Mouse (Mus musculus) midbrain, embryonic 15.5 days (tissue): ENCODE results near the gene Cpne4. TPM values are rescaled to one million over a fixed set of nuclear protein-coding genes. Genes with fewer than 3 reads are reported as not detected.
A peak's percentile ranks its signal among the peaks of the same experiment; 100 is the strongest.

Source experiments
- ATAC-seq: fragments of 200-750 bp; cut with Nextera tagmentation; replicated peaks from 2 replicates; pipeline ENCODE4 v1.8.0; 2017; ENCODE audit warnings: moderate TSS enrichment
- H3K27ac ChIP-seq: fragments of 300-500 bp; sonication (generic); 2 replicates; pipeline ENCODE4 v1.5.1; 2015; ENCODE audit warnings: mild to moderate bottlenecking, inconsistent platforms
- H3K27me3 ChIP-seq: fragments of 300-500 bp; sonication (generic); replicated peaks from 2 replicates; pipeline ENCODE4 v1.6.1; 2015; ENCODE audit warnings: inconsistent platforms
- H3K36me3 ChIP-seq: fragments of 300-500 bp; sonication (generic); replicated peaks from 2 replicates; pipeline ENCODE4 v1.6.1; 2015; ENCODE audit warnings: inconsistent platforms
- H3K4me1 ChIP-seq: fragments of 300-500 bp; sonication (generic); 2 replicates; pipeline ENCODE4 v1.6.1; 2015; ENCODE audit warnings: inconsistent platforms
- H3K4me2 ChIP-seq: fragments of 300-500 bp; sonication (generic); 2 replicates; pipeline ENCODE4 v1.6.1; 2015; ENCODE audit warnings: inconsistent platforms, mild to moderate bottlenecking, moderate library complexity
- H3K4me3 ChIP-seq: fragments of 300-500 bp; sonication (generic); 2 replicates; pipeline ENCODE4 v1.5.1; 2015; ENCODE audit warnings: mild to moderate bottlenecking, inconsistent platforms
- H3K9ac ChIP-seq: fragments of 300-500 bp; sonication (generic); 2 replicates; pipeline ENCODE4 v1.6.1; 2015; ENCODE audit warnings: mild to moderate bottlenecking, inconsistent platforms
- H3K9me3 ChIP-seq: fragments of 300-500 bp; sonication (generic); 2 replicates; pipeline ENCODE4 v1.6.1; 2016; ENCODE audit warnings: inconsistent platforms
- WGBS: fragments of 180-500 bp; shearing (Covaris S2); methylation state at CpG from one replicate; pipeline ENCODE4 v1.1.7; 2015; ENCODE audit warnings: mixed read lengths; 5-methylcytosine and 5-hydroxymethylcytosine counted together
- polyA plus RNA-seq: library from polyadenylated mRNA; unstranded; fragments of >200 nt; fragmentation: Nextera tagmentation; extraction: Ambion mirVana; gene quantifications from 2 replicates; pipeline ENCODE4 v1.2.1, GENCODE M21; 2015

Cpne4 gene
- polyA plus RNA-seq, 1 experiment from 2014 or later, result 19.6 TPM

DNA sequence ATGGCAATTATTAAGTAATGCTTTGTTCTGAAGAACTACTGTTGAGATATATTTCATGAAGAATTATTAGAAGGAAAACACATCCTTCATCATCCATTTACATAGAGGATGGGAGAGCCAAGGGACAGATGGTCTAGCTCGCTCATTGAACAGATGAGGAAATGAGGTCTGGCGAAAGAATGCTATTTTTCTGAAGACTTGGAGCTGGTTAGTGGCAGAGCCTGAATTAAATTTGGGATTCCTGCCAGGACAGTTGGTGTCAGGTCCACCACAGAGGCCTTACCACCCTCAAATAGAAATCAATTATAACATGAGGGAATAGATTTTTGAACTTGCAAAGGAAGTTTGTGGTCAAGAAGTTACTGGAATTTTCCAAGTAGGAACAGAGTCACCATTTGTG lies 178.2 kb downstream of the Cpne4 start:
- H3K27me3 ChIP-seq, result no peaks in the 10 kb centered on the region
- H3K4me3 ChIP-seq, result no peak overlapping the region
- no peaks in the 10 kb centered on the region for H3K9me3 ChIP-seq
- no peak overlapping the region for H3K27ac ChIP-seq
- H3K4me1 ChIP-seq, result no peaks in the 10 kb centered on the region
- no peak overlapping the region for H3K4me2 ChIP-seq
- ATAC-seq, result no peak
- H3K36me3 ChIP-seq, result no peaks in the 10 kb centered on the region
- 92% methylated on average over 2 of the region's 2 CpGs for WGBS
- no peak overlapping the region for H3K9ac ChIP-seq

- Histone ChIP-seq H3K4me2 (no peak overlapping the region), H3K36me3 (no peaks in the 10 kb centered on the region), H3K27me3 (no peaks in the 10 kb centered on the region), H3K4me1 (no peaks in the 10 kb centered on the region), H3K9ac (no peak overlapping the region), H3K4me3 (no peak overlapping the region), H3K9me3 (no peaks in the 10 kb centered on the region), H3K27ac (no peak overlapping the region)
- 82% methylated on average over 14 of the region's 14 CpGs for WGBS
- ATAC-seq, result no peak
These were observed 195.7 kb downstream of the Cpne4 start for GRCm38 (mm10) chr9:104742661-104743380.

GRCm38 (mm10) chr9:104755519-104755918 lies 208.4 kb downstream of the Cpne4 start:
- Histone ChIP-seq H3K36me3 (no peaks in the 10 kb centered on the region), H3K4me2 (no peak overlapping the region), H3K9me3 (no peaks in the 10 kb centered on the region), H3K27ac (no peak overlapping the region), H3K27me3 (no peaks in the 10 kb centered on the region), H3K9ac (no peak overlapping the region), H3K4me3 (no peak overlapping the region), H3K4me1 (no peaks in the 10 kb centered on the region)
- 0 out of 2 replicates have a peak, but pooled peaks have one; percentile 60 for ATAC-seq
- 57% methylated on average over 14 of the region's 14 CpGs for WGBS

- Histone ChIP-seq H3K9ac (no peak overlapping the region), H3K4me2 (no peak overlapping the region), H3K4me3 (no peak overlapping the region), H3K4me1 (no peaks in the 10 kb centered on the region), H3K36me3 (no peaks in the 10 kb centered on the region), H3K9me3 (no peaks in the 10 kb centered on the region), H3K27ac (no peak overlapping the region), H3K27me3 (no peaks in the 10 kb centered on the region)
- ATAC-seq, result no peak
- 93% methylated on average over 7 of the region's 7 CpGs for WGBS
These were observed 212.9 kb downstream of the Cpne4 start for GRCm38 (mm10) chr9:104760031-104760430.

GRCm38 (mm10) chr9:104776198-104776815 lies 229.2 kb downstream of the Cpne4 start:
- Histone ChIP-seq H3K27me3 (no peaks in the 10 kb centered on the region), H3K4me2 (no peak overlapping the region), H3K27ac (no peak overlapping the region), H3K4me3 (no peak overlapping the region), H3K4me1 (peaks cover 3% of the 10 kb centered on the region; the same call in 1 of the 2 replicates), H3K36me3 (no peaks in the 10 kb centered on the region), H3K9ac (no peak overlapping the region), H3K9me3 (no peaks in the 10 kb centered on the region)
- WGBS, result 72% methylated on average over 7 of the region's 7 CpGs
- no peak for ATAC-seq

DNA sequence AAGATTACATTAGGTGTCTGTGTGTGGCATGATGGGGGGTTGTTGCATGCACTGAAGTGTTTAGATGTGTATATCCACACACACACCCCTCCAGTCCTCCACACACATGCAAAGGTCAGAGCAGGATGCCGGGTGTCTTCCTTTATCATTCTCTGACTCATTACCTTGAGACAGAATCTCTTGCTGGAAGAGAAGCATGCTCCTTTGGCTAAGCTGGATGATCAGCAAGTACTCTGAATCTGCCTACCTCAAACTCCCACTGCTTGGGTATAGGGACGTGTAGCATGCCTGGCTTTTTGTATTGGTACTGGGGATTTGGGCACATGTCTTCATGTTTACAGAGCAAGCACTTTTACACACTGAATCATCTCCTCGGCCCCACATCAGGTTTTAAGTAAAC lies 230.0 kb downstream of the Cpne4 start:
- WGBS, result 76% methylated on average over 3 of the region's 3 CpGs
- H3K4me3 ChIP-seq, result no peak overlapping the region
- no peaks in the 10 kb centered on the region for H3K27me3 ChIP-seq
- peaks cover 3% of the 10 kb centered on the region; the same call in 1 of the 2 replicates for H3K4me1 ChIP-seq
- H3K9me3 ChIP-seq, result no peaks in the 10 kb centered on the region
- H3K9ac ChIP-seq, result no peak overlapping the region
- H3K27ac ChIP-seq, result no peak overlapping the region
- ATAC-seq, result no peak
- H3K4me2 ChIP-seq, result no peak overlapping the region
- no peaks in the 10 kb centered on the region for H3K36me3 ChIP-seq

- Histone ChIP-seq H3K36me3 (no peaks in the 10 kb centered on the region), H3K27me3 (no peaks in the 10 kb centered on the region), H3K4me3 (no peak overlapping the region), H3K27ac (no peak overlapping the region), H3K4me1 (peaks cover 3% of the 10 kb centered on the region; the same call in 1 of the 2 replicates), H3K9ac (no peak overlapping the region), H3K4me2 (no peak overlapping the region), H3K9me3 (no peaks in the 10 kb centered on the region)
- 61% methylated on average over 5 of the region's 5 CpGs for WGBS
- no peak for ATAC-seq
These were observed 230.7 kb downstream of the Cpne4 start for GRCm38 (mm10) chr9:104777780-104778179.

DNA sequence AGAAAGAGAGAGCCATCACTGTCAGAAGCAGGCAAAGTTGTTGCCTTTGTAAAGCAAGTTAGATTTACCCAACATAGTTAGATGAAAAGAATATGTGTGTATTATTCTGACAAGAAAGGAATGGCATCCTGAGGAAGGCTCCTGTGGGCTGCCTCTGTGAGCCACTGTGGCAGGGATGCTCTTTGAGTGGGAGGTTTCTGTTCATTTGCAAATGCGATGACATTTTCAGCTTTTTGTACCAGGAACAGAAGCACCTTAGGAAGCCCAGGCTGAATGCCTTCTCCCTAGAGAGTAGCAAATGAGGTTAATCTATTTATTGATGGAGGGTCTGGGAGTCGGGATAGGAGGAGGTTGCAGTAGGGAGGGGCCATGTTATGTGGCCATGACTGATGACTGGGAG lies 249.5 kb downstream of the Cpne4 start:
- no peak for ATAC-seq

DNA sequence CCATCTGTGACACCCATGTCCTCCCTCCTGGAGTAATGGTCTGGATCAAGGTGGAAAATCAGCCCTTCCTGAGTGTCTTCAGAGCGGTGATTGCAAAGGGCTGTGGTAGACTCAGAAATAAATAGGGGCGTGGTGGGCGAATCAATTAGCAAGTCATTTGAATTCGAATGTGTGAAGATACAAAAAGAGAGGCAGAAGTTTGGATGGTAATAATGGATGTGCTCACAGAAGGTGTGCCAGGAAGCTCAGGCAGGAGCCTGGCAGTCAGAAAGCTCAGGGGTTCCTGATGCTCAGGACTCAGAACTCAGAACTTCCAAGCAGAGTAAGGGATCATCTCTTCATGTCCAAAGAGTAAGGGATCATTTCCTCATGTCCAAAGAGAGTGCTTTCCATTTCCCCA lies 257.7 kb downstream of the Cpne4 start:
- WGBS, result 80% methylated on average over 4 of the region's 4 CpGs
- no peaks in the 10 kb centered on the region for H3K4me1 ChIP-seq
- no peak overlapping the region for H3K4me3 ChIP-seq
- no peak overlapping the region for H3K27ac ChIP-seq
- H3K4me2 ChIP-seq, result no peak overlapping the region
- H3K9ac ChIP-seq, result no peak overlapping the region
- H3K27me3 ChIP-seq, result no peaks in the 10 kb centered on the region
- no peaks in the 10 kb centered on the region for H3K9me3 ChIP-seq
- no peaks in the 10 kb centered on the region for H3K36me3 ChIP-seq
- no peak for ATAC-seq

More for the DNA sequence above, 249.5 kb downstream of the Cpne4 start:
- no peak overlapping the region for H3K27ac ChIP-seq
- H3K36me3 ChIP-seq, result no peaks in the 10 kb centered on the region
- WGBS, result 6% methylated on average over 2 of the region's 2 CpGs
- no peaks in the 10 kb centered on the region for H3K4me1 ChIP-seq
- no peak overlapping the region for H3K4me2 ChIP-seq
- H3K9me3 ChIP-seq, result no peaks in the 10 kb centered on the region
- H3K4me3 ChIP-seq, result no peak overlapping the region
- no peaks in the 10 kb centered on the region for H3K27me3 ChIP-seq
- no peak overlapping the region for H3K9ac ChIP-seq

DNA sequence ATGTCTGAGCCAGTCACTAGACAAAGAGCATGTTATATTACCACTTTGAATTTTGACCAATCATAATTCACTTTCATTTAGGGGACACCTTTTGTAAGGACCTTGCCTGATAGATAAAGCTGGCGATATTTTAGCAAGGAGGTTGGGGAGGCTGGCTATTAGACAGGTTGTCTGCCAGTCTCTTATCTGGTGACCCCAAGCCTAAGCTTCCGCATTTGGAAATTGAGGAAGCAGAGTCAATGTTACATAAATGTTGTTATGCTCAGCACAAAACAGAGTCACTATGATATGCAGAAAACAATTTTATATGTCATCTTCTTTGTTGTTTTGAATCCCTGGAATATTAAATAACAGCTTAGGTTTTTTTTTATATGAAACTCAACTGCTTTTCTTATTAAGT lies 267.6 kb downstream of the Cpne4 start:
- no peak overlapping the region for H3K27ac ChIP-seq
- H3K4me1 ChIP-seq, result no peaks in the 10 kb centered on the region
- H3K36me3 ChIP-seq, result no peaks in the 10 kb centered on the region
- no peak for ATAC-seq
- 86% methylated on average over 2 of the region's 2 CpGs for WGBS
- H3K4me3 ChIP-seq, result no peak overlapping the region
- no peaks in the 10 kb centered on the region for H3K27me3 ChIP-seq
- H3K4me2 ChIP-seq, result no peak overlapping the region
- H3K9ac ChIP-seq, result no peak overlapping the region
- H3K9me3 ChIP-seq, result no peaks in the 10 kb centered on the region

DNA sequence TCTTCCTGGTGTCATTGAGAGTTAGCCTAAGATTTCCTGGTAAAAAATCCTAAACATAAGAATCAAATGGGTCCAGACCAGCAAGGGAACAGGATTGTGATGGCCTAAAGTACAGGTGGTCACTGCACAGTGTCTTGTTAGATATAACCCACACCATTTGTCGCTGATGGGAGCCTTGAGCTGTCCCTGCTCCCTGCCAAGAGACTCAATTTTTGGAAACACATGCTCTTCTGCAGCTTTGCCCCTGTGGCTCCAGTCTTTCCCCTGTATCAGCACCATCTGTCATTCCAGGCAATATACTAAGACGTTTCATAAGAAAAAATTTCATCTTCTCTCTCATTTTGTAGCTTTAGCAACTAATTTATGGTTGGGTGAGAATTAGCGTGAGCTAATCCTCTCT lies 281.6 kb downstream of the Cpne4 start:
- H3K27ac ChIP-seq, result no peak overlapping the region
- no peaks in the 10 kb centered on the region for H3K27me3 ChIP-seq
- no peaks in the 10 kb centered on the region for H3K9me3 ChIP-seq
- H3K36me3 ChIP-seq, result no peaks in the 10 kb centered on the region
- 58% methylated on average over 3 of the region's 3 CpGs for WGBS
- H3K4me3 ChIP-seq, result no peak overlapping the region
- H3K4me2 ChIP-seq, result no peak overlapping the region
- no peak overlapping the region for H3K9ac ChIP-seq
- no peaks in the 10 kb centered on the region for H3K4me1 ChIP-seq
- ATAC-seq, result no peak

- H3K9ac ChIP-seq, result no peak overlapping the region
- no peaks in the 10 kb centered on the region for H3K9me3 ChIP-seq
- no peak for ATAC-seq
- WGBS, result 94% methylated on average over 5 of the region's 5 CpGs
- H3K4me3 ChIP-seq, result no peak overlapping the region
- H3K36me3 ChIP-seq, result no peaks in the 10 kb centered on the region
- H3K4me1 ChIP-seq, result peaks cover 3% of the 10 kb centered on the region; the same call in 1 of the 2 replicates
- no peak overlapping the region for H3K27ac ChIP-seq
- no peak overlapping the region for H3K4me2 ChIP-seq
- no peaks in the 10 kb centered on the region for H3K27me3 ChIP-seq
These were observed 286.0 kb downstream of the Cpne4 start for GRCm38 (mm10) chr9:104832934-104833539.
